Mouse (Mus musculus) forebrain, embryonic 16.5 days (tissue): Measurements from ENCODE around the gene Chd3. TPM values are rescaled to one million over a fixed set of nuclear protein-coding genes. Genes with fewer than 3 reads are reported as not detected.

Experiments
- ATAC-seq: fragments of 200-750 bp; cut with Nextera tagmentation; 2 replicates; pipeline ENCODE4 v1.8.0; 2017; ENCODE audit warnings: mild to moderate bottlenecking, moderate library complexity
- H3K27ac ChIP-seq: fragments of 300-500 bp; sonication (generic); 2 replicates; pipeline ENCODE4 v1.5.1; 2014; ENCODE audit warnings: low read length, control low read depth
- H3K27me3 ChIP-seq: fragments of 300-500 bp; sonication (generic); replicated peaks from 2 replicates; pipeline ENCODE4 v1.6.1; 2014; ENCODE audit warnings: low read length; ENCODE audit not compliant: control insufficient read depth, insufficient read depth
- H3K36me3 ChIP-seq: fragments of 300-500 bp; sonication (generic); 2 replicates; pipeline ENCODE4 v1.6.1; 2014; ENCODE audit not compliant: control insufficient read depth, insufficient read depth
- H3K4me1 ChIP-seq: fragments of 300-500 bp; sonication (generic); replicated peaks from 2 replicates; pipeline ENCODE4 v1.6.1; 2014; ENCODE audit warnings: low read length; ENCODE audit not compliant: control insufficient read depth, insufficient read depth
- H3K4me2 ChIP-seq: fragments of 300-500 bp; sonication (generic); 2 replicates; pipeline ENCODE4 v1.6.1; 2014; ENCODE audit warnings: mild to moderate bottlenecking, low read length, control low read depth
- H3K4me3 ChIP-seq: fragments of 300-500 bp; sonication (generic); replicated peaks from 2 replicates; pipeline ENCODE4 v1.5.1; 2014; ENCODE audit warnings: mild to moderate bottlenecking, low read length, control low read depth
- H3K9ac ChIP-seq: fragments of 300-500 bp; sonication (generic); replicated peaks from 2 replicates; pipeline ENCODE4 v1.6.1; 2014; ENCODE audit warnings: low read depth, low read length, control low read depth
- H3K9me3 ChIP-seq: fragments of 300-500 bp; sonication (generic); 2 replicates; pipeline ENCODE4 v1.6.1; 2016; ENCODE audit warnings: low read length; ENCODE audit not compliant: control insufficient read depth
- WGBS: fragments of 180-500 bp; shearing (Covaris S2); extraction: QIAGEN DNeasy Blood & Tissue Kit; methylation state at CpG from one replicate; pipeline ENCODE4 v1.1.7; 2014; 5-methylcytosine and 5-hydroxymethylcytosine counted together
- polyA plus RNA-seq: library from polyadenylated mRNA; unstranded; fragments of >200 nt; fragmentation: Nextera tagmentation; extraction: Ambion mirVana; gene quantifications from 2 replicates; pipeline ENCODE4 v1.2.1, GENCODE M21; 2015

The Chd3 gene
- polyA plus RNA-seq, 1 experiment from 2014 or later: 146 TPM

DNA sequence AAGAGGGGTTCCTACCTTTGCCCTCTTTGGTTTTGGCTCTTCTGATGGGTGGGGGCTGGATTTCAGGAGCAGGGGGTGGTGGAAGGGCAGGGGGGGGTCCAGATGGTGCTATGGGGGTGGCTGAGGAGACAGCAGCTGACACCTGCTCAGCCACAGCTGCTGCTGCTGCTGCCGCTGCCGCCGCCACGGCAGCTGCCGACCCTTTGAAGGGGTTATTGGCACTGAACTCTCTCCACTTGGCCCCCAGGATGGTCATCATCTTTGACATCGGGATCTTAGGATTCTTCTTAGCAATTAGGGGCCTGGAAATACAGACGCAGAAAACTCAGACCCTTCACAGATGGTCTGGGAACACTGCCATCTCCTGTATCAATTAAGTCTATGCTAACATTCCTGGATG lies 7.2 kb downstream of the Chd3 start:
- H3K4me2 ChIP-seq: no peak overlapping the region
- peaks cover 30% of the 10 kb centered on the region for H3K4me1 ChIP-seq
- no peak overlapping the region for H3K9ac ChIP-seq
- H3K36me3 ChIP-seq: peaks cover 57% of the 10 kb centered on the region
- H3K27ac ChIP-seq: no peak overlapping the region
- 31% methylated on average over 7 of the region's 7 CpGs for WGBS
- no peaks in the 10 kb centered on the region for H3K27me3 ChIP-seq
- H3K9me3 ChIP-seq: no peaks in the 10 kb centered on the region
- ATAC-seq: no peak
- no peak overlapping the region for H3K4me3 ChIP-seq

DNA sequence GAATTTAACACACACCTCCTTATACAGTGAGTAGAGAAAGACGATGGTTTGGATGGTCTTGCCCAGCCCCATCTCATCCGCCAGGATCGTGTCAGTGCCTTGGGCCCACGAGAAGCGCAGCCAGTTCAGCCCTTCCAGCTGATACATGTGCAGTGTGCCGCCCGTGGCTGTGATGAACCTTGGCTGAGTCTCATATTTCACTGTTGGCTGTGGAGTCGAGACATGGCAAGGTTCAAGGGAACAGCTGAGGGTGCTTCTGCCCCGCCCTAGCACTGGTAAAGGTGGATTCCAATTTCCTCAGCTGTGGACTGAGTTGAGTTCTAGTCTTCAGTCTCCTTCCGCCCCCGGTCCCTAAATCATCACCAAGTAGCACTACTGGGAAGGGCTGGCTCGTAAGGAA lies 11.5 kb downstream of the Chd3 start:
- Histone ChIP-seq H3K4me3 (no peak overlapping the region), H3K4me1 (peaks cover 7% of the 10 kb centered on the region; the same call in 1 of the 2 replicates), H3K9me3 (no peaks in the 10 kb centered on the region), H3K9ac (no peak overlapping the region), H3K36me3 (peaks cover 81% of the 10 kb centered on the region), H3K4me2 (no peak overlapping the region), H3K27me3 (no peaks in the 10 kb centered on the region), H3K27ac (no peak overlapping the region)
- WGBS: 96% methylated on average over 12 of the region's 12 CpGs
- ATAC-seq: no peak

DNA sequence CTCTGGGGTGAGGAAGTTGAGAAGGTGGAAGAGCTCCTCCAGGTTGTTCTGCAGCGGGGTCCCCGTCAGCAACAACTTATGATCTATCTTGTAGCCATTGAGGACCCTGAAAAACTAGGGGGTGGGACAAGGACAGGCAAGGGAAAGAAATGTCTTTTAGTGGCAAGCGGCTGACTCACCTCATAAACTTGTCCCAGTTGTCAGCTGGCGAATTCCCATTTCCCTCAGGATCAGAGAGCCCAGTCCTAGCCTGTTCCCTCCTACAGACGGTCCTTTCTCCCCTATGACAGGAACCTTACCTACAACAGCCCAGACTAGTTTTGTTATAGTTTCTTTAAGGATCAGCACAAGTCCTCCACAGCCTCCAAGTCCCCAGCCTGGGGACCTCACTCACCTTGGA lies 12.7 kb downstream of the Chd3 start:
- Histone ChIP-seq H3K9me3 (no peaks in the 10 kb centered on the region), H3K27ac (no peak overlapping the region), H3K36me3 (peaks cover 83% of the 10 kb centered on the region), H3K27me3 (no peaks in the 10 kb centered on the region), H3K4me2 (no peak overlapping the region), H3K4me1 (peaks cover under 1% of the 10 kb centered on the region; the same call in 1 of the 2 replicates), H3K4me3 (no peak overlapping the region), H3K9ac (no peak overlapping the region)
- ATAC-seq: no peak
- WGBS: 92% methylated on average over 5 of the region's 5 CpGs

DNA sequence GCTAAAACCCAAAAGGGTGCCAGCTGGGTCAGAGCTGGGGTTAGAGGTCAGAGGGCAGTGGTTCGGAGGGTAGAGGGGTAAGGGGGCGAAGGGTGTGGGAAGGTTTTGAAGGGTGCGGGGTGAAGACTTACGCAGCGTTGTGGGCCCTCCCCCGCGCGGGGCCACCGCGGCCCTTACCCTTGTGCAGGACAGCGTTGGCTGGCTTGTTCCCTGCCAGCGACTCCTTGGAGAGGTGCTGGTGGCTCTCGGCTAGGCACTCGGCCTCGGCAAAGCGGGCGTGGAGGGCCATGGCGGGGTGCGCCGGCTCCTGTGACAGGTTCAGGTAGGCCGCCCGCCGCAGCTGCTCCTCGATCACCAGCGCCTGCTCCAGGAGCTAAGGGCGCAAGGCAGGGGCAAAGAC lies 22.8 kb downstream of the Chd3 start:
- 89% methylated on average over 26 of the region's 26 CpGs for WGBS

DNA sequence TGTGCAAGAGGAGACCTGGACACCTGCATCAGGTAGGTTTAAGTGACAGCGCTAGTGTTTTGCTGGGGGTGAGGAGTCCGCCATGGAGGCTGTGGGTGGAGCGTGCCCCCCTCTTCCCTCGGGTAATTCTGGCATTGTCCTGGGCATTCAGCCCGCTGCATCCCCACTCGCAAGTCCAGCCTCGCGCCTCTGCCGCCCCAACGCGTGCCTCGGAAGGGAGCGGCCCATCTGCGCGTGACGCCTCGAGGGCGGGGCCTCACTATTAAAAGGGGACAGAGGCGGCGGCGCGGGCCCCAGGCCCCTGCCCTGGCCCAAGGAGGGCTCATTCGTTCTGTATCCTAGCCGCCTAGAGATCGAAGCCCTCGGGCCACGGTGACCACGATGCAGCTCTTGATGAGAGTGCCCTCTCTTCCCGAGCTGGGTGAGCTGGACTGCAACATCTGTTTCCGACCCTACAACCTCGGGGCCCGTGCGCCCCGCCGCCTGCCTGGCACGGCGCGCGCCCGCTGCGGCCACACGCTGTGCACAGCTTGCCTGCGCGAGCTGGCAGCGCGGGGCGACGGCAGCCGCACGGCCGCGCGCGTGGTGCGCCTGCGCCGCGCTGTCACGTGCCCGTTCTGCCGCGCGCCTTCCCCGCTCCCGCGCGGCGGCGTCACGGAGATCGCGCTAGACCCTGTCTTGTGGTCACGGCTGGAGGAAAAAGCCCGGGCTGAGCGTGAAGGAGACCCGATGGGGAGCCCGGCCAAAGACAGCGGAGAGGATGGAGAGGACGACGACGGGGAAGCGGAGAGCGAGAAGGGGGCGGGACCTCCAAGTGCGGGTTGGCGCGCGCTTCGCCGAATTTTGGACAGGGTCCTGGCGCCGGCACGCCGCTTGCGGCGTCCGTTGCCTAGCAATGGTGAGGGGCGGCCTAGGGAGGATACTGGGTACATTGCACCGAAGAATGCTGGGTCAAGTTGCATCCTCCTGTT lies 28.8 kb downstream of the Chd3 start, which contains the start of gene Rnf227:
TSS of gene Rnf227 (plus strand) at position 301 of the 971 bp plus-strand sequence.
- Histone ChIP-seq H3K4me2 (peak within 1 kb of the TSS; percentile 94), H3K36me3 (peaks cover 8% of the 10 kb centered on the region), H3K9ac (peak within 1 kb of the TSS; percentile 82), H3K4me1 (peaks cover 15% of the 10 kb centered on the region), H3K4me3 (peak within 1 kb of the TSS; percentile 68), H3K27ac (peak within 1 kb of the TSS; percentile 91), H3K9me3 (no peaks in the 10 kb centered on the region), H3K27me3 (no peaks in the 10 kb centered on the region)
- ATAC-seq: peak; percentile 94
- under 1% methylated on average over 99 of the region's 99 CpGs for WGBS

More for the DNA sequence above, 22.8 kb downstream of the Chd3 start:
- Histone ChIP-seq H3K27me3 (no peaks in the 10 kb centered on the region), H3K4me2 (no peak overlapping the region), H3K4me1 (peaks cover 2% of the 10 kb centered on the region), H3K27ac (no peak overlapping the region), H3K4me3 (no peak overlapping the region), H3K9me3 (no peaks in the 10 kb centered on the region), H3K36me3 (peaks cover 54% of the 10 kb centered on the region), H3K9ac (no peak overlapping the region)
- ATAC-seq: no peak

DNA sequence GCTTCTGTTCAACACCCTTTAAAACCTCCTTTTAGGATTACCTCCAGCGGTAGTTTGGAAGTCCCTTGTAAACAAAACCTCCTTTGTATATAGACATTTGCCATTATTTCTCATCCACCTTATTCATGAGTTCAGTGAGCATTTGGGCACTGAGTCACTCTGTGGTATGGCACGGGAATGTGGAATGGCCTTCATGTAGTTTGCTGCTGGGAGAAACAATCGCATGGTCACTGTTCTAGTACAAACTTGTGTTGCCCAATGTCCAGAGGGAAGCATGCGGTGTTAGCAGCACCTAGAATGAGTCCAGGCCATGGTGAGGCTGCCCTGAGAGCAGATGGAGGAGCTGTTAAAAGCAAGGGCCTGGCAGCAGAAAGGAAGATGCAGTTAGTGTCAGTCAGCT lies 34.4 kb downstream of the Chd3 start:
- H3K4me3 ChIP-seq: no peak overlapping the region
- H3K27me3 ChIP-seq: no peaks in the 10 kb centered on the region
- no peak overlapping the region for H3K9ac ChIP-seq
- peaks cover 16% of the 10 kb centered on the region for H3K4me1 ChIP-seq
- no peaks in the 10 kb centered on the region for H3K36me3 ChIP-seq
- 60% methylated on average over 4 of the region's 4 CpGs for WGBS
- H3K9me3 ChIP-seq: no peaks in the 10 kb centered on the region
- H3K4me2 ChIP-seq: no peak overlapping the region
- no peak for ATAC-seq
- H3K27ac ChIP-seq: no peak overlapping the region

DNA sequence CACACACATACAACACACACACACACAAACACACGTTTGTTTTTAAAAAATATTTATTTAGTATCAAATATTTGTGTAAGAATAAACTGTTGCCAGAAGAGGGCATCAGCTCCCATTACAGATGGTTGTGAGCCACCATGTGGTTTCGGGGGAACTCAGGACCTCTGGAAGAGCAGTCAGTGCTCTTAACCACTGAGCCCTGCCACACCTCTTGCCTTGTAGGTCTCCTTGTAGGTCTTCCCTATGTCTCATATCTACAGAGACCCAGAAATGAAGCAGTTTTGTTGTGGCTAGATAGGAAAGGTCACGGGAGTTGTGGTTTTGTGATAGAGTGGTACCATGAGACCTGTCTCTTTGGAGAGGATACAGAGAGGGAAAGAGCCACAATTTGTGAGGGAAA lies 35.3 kb downstream of the Chd3 start:
- Histone ChIP-seq H3K4me1 (peaks cover 14% of the 10 kb centered on the region), H3K4me3 (no peak overlapping the region), H3K4me2 (no peak overlapping the region), H3K9me3 (no peaks in the 10 kb centered on the region), H3K27ac (no peak overlapping the region), H3K27me3 (no peaks in the 10 kb centered on the region), H3K36me3 (no peaks in the 10 kb centered on the region), H3K9ac (no peak overlapping the region)
- 79% methylated on average over 3 of the region's 3 CpGs for WGBS
- no peak for ATAC-seq

DNA sequence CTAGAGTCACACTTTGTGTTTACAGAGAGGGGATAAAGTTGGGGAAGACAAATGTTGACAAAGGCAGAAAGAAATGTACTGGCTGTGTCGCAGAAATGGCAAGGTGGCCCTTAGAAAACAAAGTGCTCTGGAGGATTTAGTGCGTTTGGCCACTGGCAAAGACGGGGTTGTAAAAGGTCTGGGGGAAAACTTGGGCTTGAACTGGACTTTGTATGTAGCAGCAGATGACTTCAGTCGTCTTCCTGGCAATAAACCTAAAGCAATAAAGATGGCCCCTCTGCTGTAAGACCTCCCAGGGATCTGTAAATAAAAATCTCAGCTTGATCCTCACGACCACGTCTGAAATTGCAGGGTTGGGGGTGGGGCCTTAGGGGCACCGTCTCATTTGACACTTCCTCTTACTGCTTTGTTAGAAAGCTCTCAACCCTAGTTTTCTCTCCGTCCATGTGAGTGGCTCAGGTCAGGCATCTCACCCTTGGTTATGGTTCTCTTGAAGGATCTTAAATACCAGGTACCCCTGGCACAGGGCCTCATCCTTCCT lies 36.4 kb downstream of the Chd3 start:
- no peak overlapping the region for H3K9ac ChIP-seq
- H3K9me3 ChIP-seq: no peaks in the 10 kb centered on the region
- no peak overlapping the region for H3K4me3 ChIP-seq
- ATAC-seq: no peak
- 44% methylated on average over 8 of the region's 8 CpGs for WGBS
- no peaks in the 10 kb centered on the region for H3K27me3 ChIP-seq
- no peaks in the 10 kb centered on the region for H3K36me3 ChIP-seq
- H3K4me1 ChIP-seq: peaks cover 14% of the 10 kb centered on the region
- H3K27ac ChIP-seq: peak overlapping the region; percentile 89
- peak overlapping the region; percentile 72 for H3K4me2 ChIP-seq

DNA sequence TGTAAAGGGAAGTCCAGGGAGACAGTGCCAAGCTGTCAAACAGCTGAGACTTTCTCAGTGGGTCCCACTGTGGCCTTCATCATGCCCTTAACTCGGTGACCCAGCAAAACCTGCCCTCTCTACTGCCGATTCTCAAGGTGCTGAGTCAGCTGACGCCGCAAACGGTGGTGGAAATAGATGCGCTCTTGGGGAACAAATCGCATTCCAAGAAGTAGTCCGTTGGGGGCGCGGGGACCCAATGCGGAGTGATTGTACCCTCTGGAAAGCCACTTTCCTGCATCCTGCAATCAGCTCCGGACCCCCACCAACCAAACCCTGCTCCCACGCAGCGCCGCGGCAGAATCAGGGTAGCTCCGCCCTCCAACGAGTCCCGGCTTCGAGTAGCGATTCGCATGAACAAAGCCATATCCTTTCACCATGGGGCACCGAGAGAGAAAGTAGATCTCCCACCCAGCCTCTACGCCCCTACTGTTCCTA lies 37.2 kb downstream of the Chd3 start:
- Histone ChIP-seq H3K36me3 (no peaks in the 10 kb centered on the region), H3K4me1 (peaks cover 16% of the 10 kb centered on the region), H3K4me3 (peak overlapping the region; percentile 47), H3K27me3 (no peaks in the 10 kb centered on the region), H3K4me2 (peak overlapping the region; percentile 72), H3K9me3 (no peaks in the 10 kb centered on the region), H3K9ac (peak overlapping the region; percentile 58), H3K27ac (peak overlapping the region; percentile 89)
- WGBS: 1% methylated on average over 24 of the region's 24 CpGs
- ATAC-seq: peak; percentile 87
